Mouse (Mus musculus): Measurements from ENCODE around the gene Svs2.
"Not testable (repeated sequence)": the region's sequence is repeated elsewhere in the genome, so short reads cannot be mapped to it uniquely, and the experiment has no call there.

The Svs2 gene

GRCm38 (mm10) chr2:164238366-164238765, at the start of gene Svs2:
TSS of gene Svs2 (minus strand) at chr2:164238466.
- no peak for DNase-seq (ENCODE audit: low spot score in 2 of 2)

- no peak for DNase-seq (ENCODE audit: low spot score in 2 of 2)
Observed at GRCm38 (mm10) chr2:164278359-164278758, 40.1 kb upstream of the Svs2 start, which contains the start of gene Svs4. TSS of gene Svs4 (minus strand) at chr2:164278459.

- DNase-seq (ENCODE audit: low spot score in 2 of 2), result not testable (repeated sequence)
Observed at GRCm38 (mm10) chr2:164256540-164256939, 18.3 kb upstream of the Svs2 start, which contains the start of gene Svs3b. TSS of gene Svs3b (minus strand) at chr2:164256640.

- no peak for DNase-seq (ENCODE audit: low spot score in 2 of 2)
Observed at GRCm38 (mm10) chr2:164232671-164233070, 5.6 kb downstream of the Svs2 start.

- no peak for DNase-seq (ENCODE audit: low spot score in 2 of 2)
Observed at GRCm38 (mm10) chr2:164228361-164229070, 9.8 kb downstream of the Svs2 start.

GRCm38 (mm10) chr2:164221522-164221921, 16.7 kb downstream of the Svs2 start, which contains the start of gene Wfdc15b:
TSS of gene Wfdc15b (minus strand) at chr2:164221660.
- no peak for DNase-seq (ENCODE audit: low spot score in 2 of 2)

GRCm38 (mm10) chr2:164219295-164219694, 19.0 kb downstream of the Svs2 start:
- no peak for DNase-seq (ENCODE audit: low spot score in 2 of 2)

- no peak for DNase-seq (ENCODE audit: low spot score in 2 of 2)
Observed at GRCm38 (mm10) chr2:164212711-164213110, 25.6 kb downstream of the Svs2 start.

- DNase-seq (ENCODE audit: low spot score in 2 of 2), result no peak
Observed at GRCm38 (mm10) chr2:164210892-164211291, 27.4 kb downstream of the Svs2 start.

- no peak for DNase-seq (ENCODE audit: low spot score in 2 of 2)
Observed at GRCm38 (mm10) chr2:164206676-164207075, 31.6 kb downstream of the Svs2 start.

- DNase-seq (ENCODE audit: low spot score in 2 of 2), result not testable (repeated sequence)
Observed at GRCm38 (mm10) chr2:164206011-164206410, 32.3 kb downstream of the Svs2 start.

GRCm38 (mm10) chr2:164199626-164200327, 38.5 kb downstream of the Svs2 start, which contains the start of gene Wfdc15a:
TSS of gene Wfdc15a (minus strand) at chr2:164200130.
- no peak for DNase-seq (ENCODE audit: low spot score in 2 of 2)

GRCm38 (mm10) chr2:164196700-164196990, 41.6 kb downstream of the Svs2 start:
- DNase-seq (ENCODE audit: low spot score in 2 of 2), result no peak

- DNase-seq (ENCODE audit: low spot score in 2 of 2), result no peak
Observed at GRCm38 (mm10) chr2:164195971-164196699, 42.1 kb downstream of the Svs2 start.

- DNase-seq (ENCODE audit: low spot score in 2 of 2), result no peak
Observed at GRCm38 (mm10) chr2:164194959-164195630, 43.2 kb downstream of the Svs2 start.

GRCm38 (mm10) chr2:164192279-164192678, 46.0 kb downstream of the Svs2 start:
- no peak for DNase-seq (ENCODE audit: low spot score in 2 of 2)

- DNase-seq (ENCODE audit: low spot score in 2 of 2), result no peak
Observed at GRCm38 (mm10) chr2:164190576-164190975, 47.7 kb downstream of the Svs2 start, which contains the start of gene Wfdc12. TSS of gene Wfdc12 (minus strand) at chr2:164190608.

- DNase-seq (ENCODE audit: low spot score in 2 of 2), result no peak
Observed at GRCm38 (mm10) chr2:164188722-164189121, 49.5 kb downstream of the Svs2 start.

All from cerebellum, postnatal 4 days (tissue).